In the genomic region with DNA sequence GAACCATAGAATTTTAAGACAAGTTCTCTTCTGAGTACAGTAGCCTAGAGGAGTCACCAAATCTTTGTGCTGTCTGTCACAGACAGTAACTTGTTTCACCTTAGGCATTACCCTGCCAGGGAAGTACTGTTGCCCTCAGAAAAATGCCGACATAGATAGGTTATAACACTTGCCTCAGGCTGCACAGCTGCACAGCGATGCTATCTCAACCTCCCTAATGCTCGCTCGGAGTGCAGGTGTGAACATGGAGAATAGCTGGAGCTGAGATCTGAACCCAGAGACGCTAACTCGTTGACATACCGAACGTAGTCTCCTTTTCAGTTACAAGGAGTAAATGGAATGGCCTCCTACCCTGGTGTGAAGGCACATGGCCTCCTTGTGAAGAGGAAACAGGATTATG, we compare ENCODE assay signal across 32 mouse cellular contexts. TPM values are rescaled to one million over a fixed set of nuclear protein-coding genes. Genes with fewer than 3 reads are reported as not detected.
DNase-seq lines count a peak whose midpoint lies in the region; ATAC-seq and TF ChIP-seq lines count a peak whose summit lies in the region.
"Had no signal": no experiment of that assay in that cellular context is flagged by ENCODE, and none has a peak within 500 bp of the region (broad histone marks: within the 10 kb centered on the region; RNA-seq: fewer than 3 reads in every experiment).

No protein-coding gene starts in this region.

- peak; percentile 14 for DNase-seq in midbrain, embryonic 11.5 days (ENCODE audit: low spot score, missing footprints)
- DNase-seq in thymus, adult 2 months: peak; percentile 40
- DNase-seq in thymus, postnatal 14 days: peak; percentile 64
- DNase-seq in thymus, postnatal 36 days: peak; percentile 39 to 69
- no peak for DNase-seq in liver, postnatal 0 days
- DNase-seq in adrenal gland, postnatal 10 days: no peak
- DNase-seq: adrenal gland, adult 8-10 months; adrenal gland, postnatal 25 days; B cell, adult 2 months; cerebellum, adult 11 months; cerebellum, adult 18-20 months; cerebellum, adult 8-10 months; cerebellum, adult 9-11 months; cerebellum, postnatal 14 days; cerebellum, postnatal 36 days; embryo, embryonic 11 days had no signal

- no peaks in the 10 kb centered on the region for H3K4me1 ChIP-seq in midbrain, embryonic 11.5 days (ENCODE audit: control insufficient read depth, insufficient read depth, low read length)
- no peaks in the 10 kb centered on the region for H3K4me1 ChIP-seq in midbrain, embryonic 16.5 days (ENCODE audit: control insufficient read depth, insufficient read depth, low read length)
- no peaks in the 10 kb centered on the region for H3K4me1 ChIP-seq in thymus, adult 2 months (replicated peaks; ENCODE audit: control insufficient read depth, insufficient read depth, low read length)
- no peaks in the 10 kb centered on the region for H3K4me1 ChIP-seq in liver, postnatal 0 days (ENCODE audit: insufficient read depth)
- no peaks in the 10 kb centered on the region for H3K4me1 ChIP-seq in forebrain, embryonic 12.5 days
- H3K4me1 ChIP-seq: forebrain, embryonic 10.5 days; forebrain, embryonic 13.5 days had no signal

- TF ChIP-seq EP300 in liver, postnatal 0 days (IDR thresholded peaks at IDR 0.05; ENCODE audit: low read depth): no peak

- H3K9me3 ChIP-seq in midbrain, embryonic 11.5 days (ENCODE audit: control insufficient read depth, low read length): no peaks in the 10 kb centered on the region
- H3K9me3 ChIP-seq in midbrain, embryonic 16.5 days (replicated peaks; ENCODE audit: control insufficient read depth, low read length, poor library complexity, severe bottlenecking): no peaks in the 10 kb centered on the region
- no peaks in the 10 kb centered on the region for H3K9me3 ChIP-seq in liver, postnatal 0 days (ENCODE audit: low read length)
- H3K9me3 ChIP-seq in forebrain, embryonic 12.5 days: no peaks in the 10 kb centered on the region
- H3K9me3 ChIP-seq: embryonic facial prominence, embryonic 13.5 days; embryonic facial prominence, embryonic 15.5 days; forebrain, embryonic 10.5 days; forebrain, embryonic 13.5 days; forebrain, embryonic 15.5 days had no signal

- TF ChIP-seq POLR2A in thymus, adult 2 months (IDR thresholded peaks at IDR 0.05; ENCODE audit: control insufficient read depth, extremely low read depth, insufficient read depth, low read length, poor library complexity): no peak

- no peaks in the 10 kb centered on the region for H3K27me3 ChIP-seq in midbrain, embryonic 11.5 days (ENCODE audit: control insufficient read depth, insufficient read depth, low read length)
- no peaks in the 10 kb centered on the region for H3K27me3 ChIP-seq in midbrain, embryonic 16.5 days (ENCODE audit: control insufficient read depth, insufficient read depth, low read depth, low read length)
- H3K27me3 ChIP-seq in thymus, adult 2 months (ENCODE audit: control insufficient read depth, insufficient read depth, low read length): no peaks in the 10 kb centered on the region
- H3K27me3 ChIP-seq in liver, postnatal 0 days (ENCODE audit: insufficient read depth, low read length): no peaks in the 10 kb centered on the region
- no peaks in the 10 kb centered on the region for H3K27me3 ChIP-seq in forebrain, embryonic 12.5 days
- H3K27me3 ChIP-seq: embryonic facial prominence, embryonic 13.5 days; embryonic facial prominence, embryonic 15.5 days; forebrain, embryonic 13.5 days; forebrain, embryonic 15.5 days; Patski had no signal

- no peaks in the 10 kb centered on the region for H3K36me3 ChIP-seq in midbrain, embryonic 11.5 days (ENCODE audit: control insufficient read depth, insufficient read depth, low read length)
- no peaks in the 10 kb centered on the region for H3K36me3 ChIP-seq in midbrain, embryonic 16.5 days (ENCODE audit: control insufficient read depth, insufficient read depth, low read length)
- H3K36me3 ChIP-seq in thymus, adult 2 months (ENCODE audit: control insufficient read depth, insufficient read depth, low read length): no peaks in the 10 kb centered on the region
- H3K36me3 ChIP-seq in liver, postnatal 0 days (replicated peaks; ENCODE audit: insufficient read depth, low read length): 0 out of 2 replicates have a peak, but pooled peaks cover 3% of the 10 kb centered on the region
- no peaks in the 10 kb centered on the region for H3K36me3 ChIP-seq in forebrain, embryonic 12.5 days (replicated peaks)
- H3K36me3 ChIP-seq: forebrain, embryonic 15.5 days; G1E had no signal

- ATAC-seq in midbrain, embryonic 11.5 days (ENCODE audit: low FRiP score): no peak
- no peak for ATAC-seq in midbrain, embryonic 16.5 days
- no peak for ATAC-seq in liver, postnatal 0 days
- ATAC-seq in forebrain, embryonic 12.5 days (ENCODE audit: low FRiP score): no peak
- ATAC-seq: activated CD4-positive, CD25-positive, alpha-beta regulatory T cell, adult 4 months; CD4-positive, CD25-positive, alpha-beta regulatory T cell, adult 4 months; forebrain, embryonic 13.5 days; forebrain, embryonic 15.5 days; Patski had no signal

- no peak overlapping the region for H3K4me2 ChIP-seq in midbrain, embryonic 11.5 days
- H3K4me2 ChIP-seq in midbrain, embryonic 16.5 days (ENCODE audit: low read length): no peak overlapping the region
- H3K4me2 ChIP-seq in liver, postnatal 0 days (ENCODE audit: low read depth, low read length): no peak overlapping the region
- no peak overlapping the region for H3K4me2 ChIP-seq in forebrain, embryonic 12.5 days
- H3K4me2 ChIP-seq: embryonic facial prominence, embryonic 13.5 days; embryonic facial prominence, embryonic 15.5 days; forebrain, embryonic 13.5 days; forebrain, embryonic 15.5 days had no signal

- H3K27ac ChIP-seq in midbrain, embryonic 11.5 days (ENCODE audit: low read depth, low read length): no peak overlapping the region
- H3K27ac ChIP-seq in midbrain, embryonic 16.5 days (ENCODE audit: low read length): no peak overlapping the region
- H3K27ac ChIP-seq in thymus, adult 2 months (ENCODE audit: control insufficient read depth, insufficient read depth, low read length): no peak overlapping the region
- no peak overlapping the region for H3K27ac ChIP-seq in liver, postnatal 0 days (ENCODE audit: low read depth)
- H3K27ac ChIP-seq in forebrain, embryonic 12.5 days: no peak overlapping the region
- H3K27ac ChIP-seq: embryonic facial prominence, embryonic 15.5 days; forebrain, embryonic 10.5 days; forebrain, embryonic 13.5 days; forebrain, embryonic 15.5 days had no signal

- H3K9ac ChIP-seq in midbrain, embryonic 11.5 days (ENCODE audit: low read length): no peak overlapping the region
- no peak overlapping the region for H3K9ac ChIP-seq in midbrain, embryonic 16.5 days (ENCODE audit: low read depth, low read length)
- H3K9ac ChIP-seq in liver, postnatal 0 days (replicated peaks): no peak overlapping the region
- no peak overlapping the region for H3K9ac ChIP-seq in forebrain, embryonic 12.5 days
- H3K9ac ChIP-seq: embryonic facial prominence, embryonic 13.5 days; embryonic facial prominence, embryonic 15.5 days; forebrain, embryonic 13.5 days; forebrain, embryonic 15.5 days had no signal

- TF ChIP-seq CTCF in thymus, adult 2 months (IDR thresholded peaks at IDR 0.05; ENCODE audit: borderline replicate concordance, control insufficient read depth, extremely low read depth, insufficient read depth, low read length, poor library complexity): no peak
- TF ChIP-seq CTCF in liver, postnatal 0 days (IDR thresholded peaks at IDR 0.05; ENCODE audit: low read depth): no peak

- 89% methylated on average over 8 of the region's 8 CpGs for WGBS in midbrain, embryonic 11.5 days
- 94% methylated on average over 8 of the region's 8 CpGs for WGBS in midbrain, embryonic 16.5 days
- WGBS in thymus, adult 2 months: 94% methylated on average over 8 of the region's 8 CpGs
- WGBS in liver, postnatal 0 days (ENCODE audit: insufficient replicate concordance): 87% methylated on average over 8 of the region's 8 CpGs
- 93% methylated on average over 8 of the region's 8 CpGs for WGBS in forebrain, embryonic 12.5 days

- no peak overlapping the region for H3K4me3 ChIP-seq in midbrain, embryonic 11.5 days (ENCODE audit: low read depth, low read length)
- H3K4me3 ChIP-seq in midbrain, embryonic 16.5 days (ENCODE audit: low read depth, low read length): no peak overlapping the region
- no peak overlapping the region for H3K4me3 ChIP-seq in thymus, adult 2 months (ENCODE audit: control insufficient read depth, insufficient read depth, low read length)
- H3K4me3 ChIP-seq in liver, postnatal 0 days (ENCODE audit: low read depth, low read length): no peak overlapping the region
- H3K4me3 ChIP-seq in forebrain, embryonic 12.5 days (replicated peaks): no peak overlapping the region
- H3K4me3 ChIP-seq: embryonic facial prominence, embryonic 13.5 days; embryonic facial prominence, embryonic 15.5 days; erythroblast, embryonic 14.5 days; forebrain, embryonic 10.5 days; forebrain, embryonic 13.5 days; forebrain, embryonic 15.5 days had no signal

RNA-seq across cellular contexts. Expression of gene Orm1, which starts 46.2 kb away (rescaled TPM):
- not detected in 2 replicates for polyA plus RNA-seq in midbrain, embryonic 11.5 days (2014; fragmentation: Nextera tagmentation; extraction: Ambion mirVana)
- not detected in 2 replicates for polyA plus RNA-seq in midbrain, embryonic 16.5 days (2015; fragmentation: Nextera tagmentation; extraction: Ambion mirVana)
- polyA plus RNA-seq in thymus, adult 2 months (2012; rRNA removed): 3.5 and 5.3 TPM in 2 replicates
- polyA plus RNA-seq in liver, postnatal 0 days (2015; fragmentation: Nextera tagmentation; extraction: Ambion mirVana): 2.5 and 4.5 TPM in 2 replicates
- total RNA-seq in adrenal gland, postnatal 10 days (2021): 10 to 100 TPM in 1 of 2 experiments, 1 to 10 TPM in 1; 3.2 to 11.8 TPM
- not detected in 2 replicates for polyA plus RNA-seq in forebrain, embryonic 12.5 days (2016; fragmentation: Nextera tagmentation; extraction: Ambion mirVana)
- total RNA-seq: CH12.LX, G1E had no signal
- polyA plus RNA-seq: activated CD4-positive, CD25-positive, alpha-beta regulatory T cell, adult 4 months; brain, embryonic 14.5 days; CD4-positive, CD25-positive, alpha-beta regulatory T cell, adult 4 months; embryonic facial prominence, embryonic 11.5 days; embryonic facial prominence, embryonic 13.5 days; erythroblast, embryonic 14.5 days; forebrain, embryonic 10.5 days; forebrain, embryonic 13.5 days; forebrain, embryonic 15.5 days; G1E had no signal

RNA-seq across cellular contexts. Expression of gene Orm3, which starts 57.8 kb away (rescaled TPM):
- polyA plus RNA-seq in midbrain, embryonic 11.5 days (2014; fragmentation: Nextera tagmentation; extraction: Ambion mirVana): not detected in 2 replicates
- polyA plus RNA-seq in midbrain, embryonic 16.5 days (2015; fragmentation: Nextera tagmentation; extraction: Ambion mirVana): not detected in 2 replicates
- 0.18 and 0.28 TPM in 2 replicates for polyA plus RNA-seq in thymus, adult 2 months (2012; rRNA removed)
- not detected in 2 replicates for polyA plus RNA-seq in liver, postnatal 0 days (2015; fragmentation: Nextera tagmentation; extraction: Ambion mirVana)
- 1 to 10 TPM; 1.5 to 2.2 TPM for total RNA-seq in adrenal gland, postnatal 10 days (2021)
- polyA plus RNA-seq in forebrain, embryonic 12.5 days (2016; fragmentation: Nextera tagmentation; extraction: Ambion mirVana): not detected in 2 replicates
- total RNA-seq: CH12.LX; common myeloid progenitor, adult 5-6 weeks; G1E had no signal
- polyA plus RNA-seq: brain, embryonic 14.5 days; embryonic facial prominence, embryonic 11.5 days; embryonic facial prominence, embryonic 13.5 days; embryonic facial prominence, embryonic 15.5 days; erythroblast, embryonic 14.5 days; forebrain, embryonic 10.5 days; forebrain, embryonic 13.5 days; forebrain, embryonic 15.5 days; G1E had no signal

Comparison
In these comparisons a context has a peak if more than half of its experiments do, and no peak if none do; other contexts are left out.
1. DNase-seq: peak in midbrain, embryonic 11.5 days (single experiment), thymus, adult 2 months (single experiment), thymus, postnatal 14 days (single experiment) and thymus, postnatal 36 days (2 of 2); none in liver, postnatal 0 days (single experiment) and adrenal gland, postnatal 10 days (single experiment).